Mouse (Mus musculus): ENCODE data around the gene Bcar3. TPM values are rescaled to one million over a fixed set of nuclear protein-coding genes. Genes with fewer than 3 reads are reported as not detected.

The Bcar3 gene
- total RNA-seq, 1 experiment from 2014 or later = 51.4 TPM

DNA sequence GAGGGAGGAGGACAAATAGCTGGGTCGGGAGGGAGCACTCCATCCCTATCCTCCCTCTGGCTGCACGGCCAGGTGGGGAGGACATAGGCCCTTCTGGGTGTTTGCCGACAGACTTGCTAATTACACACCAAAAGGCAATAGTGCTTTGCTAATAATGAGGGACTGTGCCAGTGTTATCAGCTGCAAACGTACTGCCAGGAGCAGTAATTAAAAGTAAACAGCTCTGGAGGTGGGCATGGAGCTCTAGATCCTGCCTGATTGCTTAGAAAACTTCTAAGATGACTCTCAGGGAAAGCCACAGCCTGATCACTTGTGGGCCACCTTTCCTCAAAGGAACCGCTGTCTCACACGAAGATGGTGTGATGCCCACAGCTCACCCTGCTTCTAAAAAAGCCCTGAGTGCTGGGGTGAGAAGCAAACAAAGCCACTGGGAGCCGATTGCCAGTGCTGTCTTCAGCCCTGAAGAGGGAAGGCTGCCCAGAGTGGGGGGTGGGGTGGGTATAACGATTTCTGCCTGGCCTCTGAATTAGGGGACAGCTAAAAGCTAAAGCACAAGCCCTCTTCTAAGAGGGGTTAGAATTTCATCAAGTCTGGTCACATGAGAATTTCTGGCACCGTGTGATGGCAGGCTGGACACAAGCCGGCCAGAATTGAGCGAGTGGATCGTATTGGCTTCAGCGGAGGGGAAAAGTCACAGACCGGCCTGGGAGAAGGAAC is 189.3 kb downstream of the Bcar3 start:
- peak; percentile 54 for DNase-seq

DNA sequence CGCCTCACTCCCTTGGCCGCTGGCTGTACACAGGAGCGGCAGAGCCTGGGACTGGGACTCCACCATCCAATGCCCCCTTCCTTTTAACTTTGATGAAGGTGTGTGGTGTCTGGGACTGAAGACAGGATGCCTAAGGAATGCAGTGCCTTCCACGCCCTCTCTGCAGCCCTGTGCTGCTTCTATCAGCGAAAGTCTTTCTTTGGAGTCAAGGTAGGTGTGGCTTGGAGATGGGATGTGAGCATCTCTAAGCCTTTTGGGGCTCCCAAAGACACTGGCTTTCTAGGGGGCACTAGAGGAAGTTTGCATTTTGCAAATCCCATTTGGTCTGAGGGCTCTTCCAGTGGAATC is 189.8 kb downstream of the Bcar3 start:
- no peak for DNase-seq

DNA sequence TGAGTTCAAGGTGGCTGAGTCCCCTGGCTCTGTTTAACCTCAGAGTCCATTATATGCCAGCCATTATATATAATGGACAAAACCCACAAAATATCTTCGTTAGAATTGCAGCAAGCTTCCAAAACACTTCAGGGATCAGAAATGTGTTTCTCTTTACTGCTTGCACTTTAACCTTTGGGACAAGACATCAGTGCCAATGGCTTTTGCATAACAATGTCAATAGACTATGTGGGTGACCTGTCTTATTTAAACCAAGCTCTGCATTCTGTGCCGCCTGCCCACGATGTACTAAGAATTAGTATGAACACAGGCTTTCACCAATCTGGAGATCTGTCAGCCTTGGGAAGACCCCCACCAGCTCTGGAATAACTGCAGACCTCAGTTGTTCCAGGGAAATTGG is 190.4 kb downstream of the Bcar3 start:
- DNase-seq = no peak

- DNase-seq = no peak
Measured at GRCm38 (mm10) chr3:122485699-122486098, 191.8 kb downstream of the Bcar3 start.

GRCm38 (mm10) chr3:122486193-122486592 is 192.3 kb downstream of the Bcar3 start:
- no peak for DNase-seq

DNA sequence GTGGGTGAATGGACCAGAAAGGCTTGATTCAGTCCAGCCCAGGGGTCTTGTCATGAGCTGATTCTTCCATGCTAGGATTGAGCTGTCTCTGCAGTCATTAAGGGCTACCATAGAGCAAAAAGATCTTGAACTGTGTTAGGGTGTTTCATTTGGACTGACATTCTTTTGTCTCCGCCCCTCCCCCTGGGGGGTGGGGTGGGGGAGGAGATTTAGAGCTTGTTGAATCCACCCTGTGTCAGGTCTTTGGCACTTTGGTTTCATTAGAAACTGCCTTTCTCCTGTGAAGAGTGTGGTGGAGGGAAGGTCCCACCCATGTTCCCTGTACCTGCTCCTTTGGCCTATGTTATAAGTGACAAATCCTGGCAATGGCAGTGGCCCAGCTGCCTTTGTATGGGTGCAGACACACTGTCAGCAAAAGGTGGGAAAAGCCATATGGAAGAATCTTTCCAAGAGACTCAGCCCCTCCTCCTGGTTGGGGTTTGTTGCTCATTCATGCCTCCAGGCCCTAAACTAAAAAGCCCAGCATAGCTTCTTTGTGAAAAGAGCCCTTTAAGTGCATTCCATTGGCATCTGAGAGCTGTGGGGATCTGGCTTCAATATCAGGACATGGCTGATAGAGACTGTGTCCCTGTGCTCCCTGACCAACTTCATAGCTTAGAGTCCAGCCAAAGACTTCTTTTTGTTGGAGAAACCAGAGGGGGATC is 194.3 kb downstream of the Bcar3 start:
- DNase-seq = no peak

GRCm38 (mm10) chr3:122490574-122490973 is 196.6 kb downstream of the Bcar3 start:
- DNase-seq = no peak

DNA sequence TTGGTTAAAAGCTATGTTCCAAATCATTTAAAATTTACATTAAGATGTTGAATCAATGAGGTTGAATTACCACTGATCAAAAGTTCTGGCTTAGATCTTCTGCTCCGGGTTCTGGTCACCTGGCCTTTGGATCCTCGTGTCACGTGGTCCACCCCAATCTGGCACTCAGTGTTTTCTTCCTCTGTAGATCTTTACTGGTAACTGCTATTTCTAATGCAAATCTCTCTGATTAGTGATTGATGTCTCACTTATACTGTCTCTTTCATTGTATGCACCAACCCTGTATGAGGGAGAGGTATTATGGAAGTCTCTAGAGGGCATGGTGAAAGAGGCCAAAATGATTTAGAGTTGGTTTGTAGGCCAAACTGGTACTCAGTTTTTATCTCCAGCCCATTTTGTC is 198.1 kb downstream of the Bcar3 start:
- DNase-seq = no peak

DNA sequence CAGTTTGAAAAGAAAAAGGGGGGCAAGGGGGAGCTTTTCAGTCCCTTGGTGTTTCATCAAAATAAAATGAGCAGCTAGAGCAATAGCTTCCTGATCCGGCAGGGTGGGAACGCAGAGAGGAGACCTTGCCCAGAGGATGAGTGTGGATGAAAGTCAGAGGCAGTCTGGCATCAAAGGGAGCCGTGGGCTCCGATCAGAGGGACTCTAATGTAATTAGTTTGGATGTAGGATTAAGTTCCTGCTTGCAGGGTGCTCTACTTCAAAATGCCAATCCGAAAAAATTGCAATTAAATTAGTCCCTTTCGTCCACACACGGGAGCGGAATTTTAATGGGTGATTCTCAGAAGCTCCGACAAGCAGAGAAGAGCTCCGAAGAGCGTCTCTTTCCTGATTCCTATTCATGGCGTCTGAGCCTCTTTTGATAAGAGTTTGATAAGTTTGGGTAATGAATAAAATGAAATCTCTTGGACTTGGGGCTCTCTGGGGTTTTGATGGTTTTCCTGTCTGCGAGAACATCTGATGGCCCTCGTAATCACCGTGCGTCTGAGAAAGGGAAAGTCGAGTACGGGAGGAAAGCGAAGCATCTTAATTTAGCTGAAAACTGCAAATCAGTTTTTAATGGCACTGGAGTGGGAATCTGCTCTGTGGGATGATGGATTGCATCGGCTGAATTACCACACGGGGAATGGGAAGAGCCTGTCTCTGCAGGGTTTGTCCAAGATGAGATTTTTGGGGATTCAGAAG is 199.1 kb downstream of the Bcar3 start:
- DNase-seq = no peak

- DNase-seq = no peak
Measured at GRCm38 (mm10) chr3:122494764-122495163, 200.8 kb downstream of the Bcar3 start.

- DNase-seq = peak; percentile 81
Measured at GRCm38 (mm10) chr3:122497871-122498270, 203.9 kb downstream of the Bcar3 start.

GRCm38 (mm10) chr3:122498528-122498927 is 204.6 kb downstream of the Bcar3 start:
- no peak for DNase-seq

DNA sequence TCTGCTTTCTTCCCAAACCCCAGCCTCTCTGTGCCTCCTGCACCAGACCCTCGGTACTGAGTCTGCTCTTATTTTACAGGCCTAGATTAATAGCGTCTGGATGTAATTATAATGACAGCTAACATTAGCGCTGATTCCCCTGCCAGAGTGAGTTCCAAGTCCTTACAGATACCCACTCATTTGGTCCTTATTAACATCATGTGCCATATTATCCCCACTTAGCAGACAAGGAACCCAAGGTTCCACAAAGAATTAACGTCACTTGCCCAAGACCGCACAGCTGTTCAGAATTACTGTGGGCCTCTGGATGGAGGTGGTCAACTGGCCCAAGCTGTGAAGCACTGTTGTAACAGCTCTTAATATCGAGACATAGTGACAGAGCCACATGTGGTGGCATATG is 205.7 kb downstream of the Bcar3 start:
- no peak for DNase-seq

- DNase-seq = no peak
Measured at GRCm38 (mm10) chr3:122500929-122501328, 207.0 kb downstream of the Bcar3 start.

DNA sequence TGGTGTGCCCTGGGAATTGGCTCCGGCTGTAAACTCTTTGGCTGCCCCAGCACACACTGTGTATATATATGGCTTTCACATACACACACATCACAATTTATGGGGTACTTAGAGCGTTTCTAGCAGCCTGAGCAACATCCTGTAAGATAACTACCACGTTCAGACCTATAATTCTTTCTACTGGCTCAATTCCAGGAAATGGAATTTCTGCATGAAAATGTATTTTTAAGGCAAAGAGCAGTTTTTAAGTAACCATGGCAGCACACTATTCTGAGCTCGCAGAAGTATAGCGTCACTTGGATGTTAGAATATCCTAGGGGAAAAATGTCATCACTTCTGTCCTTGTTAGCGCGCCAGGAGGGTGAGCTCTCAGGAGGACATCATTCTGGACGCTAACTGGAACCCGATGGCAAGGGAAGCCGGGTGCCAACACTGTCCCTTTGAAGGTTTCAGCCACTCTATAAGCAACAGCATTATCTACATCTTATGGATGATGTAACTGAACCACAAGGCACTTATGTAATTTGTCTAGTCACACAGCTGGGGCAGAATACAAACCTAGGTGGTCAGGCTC is 212.5 kb downstream of the Bcar3 start:
- DNase-seq = no peak

DNA sequence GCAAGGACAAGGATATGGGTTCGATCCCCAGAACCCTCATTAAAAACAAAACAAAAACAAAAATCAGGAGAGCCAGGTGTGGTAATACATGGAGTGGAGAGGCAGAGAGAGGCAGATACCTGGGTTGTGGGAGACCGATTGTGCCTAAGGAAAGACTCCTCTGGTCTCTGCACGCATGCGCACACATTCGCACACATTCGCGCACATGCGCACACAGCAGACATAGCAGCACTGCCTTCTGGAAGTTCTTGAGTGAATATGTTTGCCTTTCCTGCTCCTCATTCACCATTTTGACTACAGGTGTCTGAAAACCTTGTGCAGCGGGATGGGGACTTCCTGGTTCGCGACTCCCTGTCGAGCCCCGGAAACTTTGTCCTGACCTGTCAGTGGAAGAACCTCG is 213.9 kb downstream of the Bcar3 start:
- no peak for DNase-seq

DNA sequence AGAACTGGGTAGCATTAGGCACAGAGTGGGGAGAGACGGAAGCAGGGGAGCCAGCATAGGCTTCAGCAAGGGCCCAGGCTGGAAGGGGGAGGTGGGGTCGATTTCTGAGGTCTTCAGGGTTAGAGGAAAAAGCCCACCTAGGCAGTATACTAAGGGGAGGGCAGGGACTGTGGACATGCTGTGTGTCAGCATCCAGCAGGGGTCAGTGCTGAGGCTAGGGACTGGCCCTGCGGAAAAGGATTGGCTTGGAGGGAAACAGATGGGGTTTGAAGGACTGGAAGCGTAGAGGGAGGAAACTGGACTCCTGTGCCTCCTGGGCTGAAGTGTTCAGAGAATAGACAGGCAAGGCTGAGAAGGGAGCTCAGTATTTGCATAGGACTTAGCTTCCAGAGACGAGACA is 215.1 kb downstream of the Bcar3 start:
- DNase-seq = peak; percentile 81

GRCm38 (mm10) chr3:122509534-122510239 is 215.8 kb downstream of the Bcar3 start:
- peak; percentile 87 for DNase-seq

- DNase-seq = no peak
Measured at GRCm38 (mm10) chr3:122510240-122510750, 216.4 kb downstream of the Bcar3 start.

- DNase-seq = no peak
Measured at GRCm38 (mm10) chr3:122510932-122511331, 217.0 kb downstream of the Bcar3 start.

DNA sequence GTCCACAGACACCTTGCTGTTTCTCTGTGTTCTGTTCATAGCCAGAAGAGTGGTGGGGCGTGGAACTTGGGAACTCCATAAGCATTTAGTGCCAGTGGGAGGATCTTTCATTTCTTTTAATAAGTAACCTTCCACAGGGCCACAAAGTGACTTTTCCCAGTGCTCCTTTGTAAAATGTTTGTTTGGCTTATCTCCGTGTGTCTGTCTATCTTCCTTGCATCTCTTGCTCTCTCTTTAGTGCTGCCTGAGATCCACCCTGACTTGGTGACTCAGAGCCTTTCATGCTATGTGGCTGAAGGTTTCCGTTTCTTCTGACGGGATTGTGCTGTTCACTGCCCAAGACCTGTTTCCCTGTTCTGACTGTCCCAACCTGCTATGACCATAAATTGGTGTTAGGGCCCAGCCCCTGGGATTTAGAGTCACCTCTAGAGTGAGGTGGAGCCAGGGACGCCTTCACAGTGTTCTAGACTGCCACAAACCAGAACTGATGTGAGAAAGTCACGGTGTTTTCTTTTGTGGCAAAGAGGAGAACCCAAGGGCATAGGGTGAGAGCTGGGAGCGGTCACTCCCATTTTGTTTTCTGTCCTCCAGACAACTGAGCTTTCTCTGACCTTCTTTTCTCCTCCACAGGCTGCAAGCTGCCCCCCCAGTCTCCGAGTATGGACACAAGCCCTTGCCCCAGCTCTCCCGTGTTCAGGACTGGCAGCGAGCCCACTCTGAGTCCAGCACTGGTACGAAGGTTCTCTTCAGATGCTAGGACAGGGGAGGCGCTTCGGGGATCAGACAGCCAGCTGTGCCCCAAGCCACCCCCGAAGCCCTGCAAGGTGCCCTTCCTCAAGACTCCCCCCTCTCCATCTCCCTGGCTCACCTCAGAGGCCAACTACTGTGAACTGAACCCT is 218.0 kb downstream of the Bcar3 start:
- peak; percentile 25 for DNase-seq

Data from adrenal gland, postnatal 14 days (tissue).